Mouse (Mus musculus): ENCODE results near the gene Nfe2l1.

- no peak for TF ChIP-seq CTCF (IDR thresholded peaks at IDR 0.05; ENCODE audit: low read depth, low read length)
- no peak for TF ChIP-seq POLR2A (IDR thresholded peaks at IDR 0.05; ENCODE audit: extremely low read depth, insufficient read depth, low read length)
Observed at GRCm38 (mm10) chr11:96848694-96849093, 18.9 kb upstream of the Nfe2l1 start.

Data from liver, adult 2 months (tissue).